Mouse (Mus musculus): ENCODE measurements at regions not wholly inside any gene's neighbourhood (a gene's known extent, or its start where the extent isn't known, plus 50 kb on each side); places are given as distances from the start of the nearest gene placed in this dataset.

DNA sequence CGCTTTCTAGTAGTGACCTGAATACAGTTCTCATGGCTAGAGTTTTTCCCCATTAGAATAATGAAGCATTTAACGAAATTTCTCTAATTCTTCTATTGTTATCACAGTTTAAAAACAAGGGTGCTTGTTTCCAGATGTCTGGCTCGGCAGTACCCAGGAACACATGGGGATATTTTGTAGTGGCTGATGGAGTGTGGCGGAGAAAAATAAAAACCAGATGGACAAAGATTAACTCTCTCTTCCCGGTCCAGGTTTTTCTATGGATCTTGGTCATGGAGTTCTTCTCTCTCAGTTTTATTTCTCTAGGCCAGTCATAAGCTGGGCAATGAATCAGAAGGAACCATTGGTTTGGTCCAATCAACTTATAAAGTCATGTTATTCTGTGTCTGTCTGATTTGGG lies 132.2 kb upstream of the Cep162 start:
- no peak overlapping the region for H3K9ac ChIP-seq (ENCODE audit: control insufficient read depth, low read depth, low read length, poor library complexity, severe bottlenecking)
- no peaks in the 10 kb centered on the region for H3K79me2 ChIP-seq (ENCODE audit: control insufficient read depth, insufficient read depth, low read length, poor library complexity)
- no peaks in the 10 kb centered on the region for H3K27me3 ChIP-seq (ENCODE audit: control insufficient read depth in 1 of 2, insufficient read depth in 2 of 2, low read length in 2 of 2)
- no peak overlapping the region for H3K27ac ChIP-seq (ENCODE audit: control insufficient read depth, low read depth, low read length)
- DNase-seq (ENCODE audit: low read depth, low spot score), result no peak
- no peak for TF ChIP-seq MYB (IDR thresholded peaks at IDR 0.05; ENCODE audit: low read depth, low read length)
- TF ChIP-seq RCOR1 (IDR thresholded peaks at IDR 0.05; ENCODE audit: low read depth, low read length), result no peak
- H3K9me3 ChIP-seq (replicated peaks; ENCODE audit: insufficient read depth, low read length), result no peaks in the 10 kb centered on the region
- H3K36me3 ChIP-seq (ENCODE audit: control insufficient read depth in 1 of 2, insufficient read depth in 2 of 2, low read length in 2 of 2), result no peaks in the 10 kb centered on the region
- peaks cover 0 to 3% of the 10 kb centered on the region in 2 experiments; a peak in 1 of 4 replicates for H3K4me1 ChIP-seq (ENCODE audit: control insufficient read depth in 1 of 2, insufficient read depth in 2 of 2, low read length in 2 of 2)
- no peak overlapping the region for H3K4me3 ChIP-seq (ENCODE audit: control insufficient read depth in 1 of 2, insufficient read depth in 1 of 2, low read depth in 2 of 2, low read length in 2 of 2)

DNA sequence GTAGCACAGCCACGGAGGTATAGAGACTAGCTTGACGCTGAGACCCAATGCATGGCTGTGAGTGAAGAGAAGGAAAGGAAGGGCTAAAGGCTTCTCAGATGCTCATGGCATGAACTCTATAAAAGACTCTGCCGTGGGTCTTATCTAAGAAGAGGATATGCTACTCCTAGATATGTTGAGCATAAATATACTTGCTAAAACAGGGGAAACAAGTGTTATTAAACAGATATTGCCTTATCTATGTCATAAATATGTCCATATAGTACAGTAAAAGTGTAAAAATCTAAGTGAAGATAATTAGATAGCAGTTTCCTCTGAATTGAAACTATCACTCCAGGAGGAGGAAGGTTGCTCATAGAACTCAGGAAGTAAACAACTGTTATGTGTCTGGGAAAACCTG lies 128.2 kb upstream of the Cep162 start:
- H3K36me3 ChIP-seq (ENCODE audit: control insufficient read depth in 1 of 2, insufficient read depth in 2 of 2, low read length in 2 of 2), result no peaks in the 10 kb centered on the region
- no peak overlapping the region for H3K9ac ChIP-seq (ENCODE audit: control insufficient read depth, low read depth, low read length, poor library complexity, severe bottlenecking)
- TF ChIP-seq MAFK (IDR thresholded peaks at IDR 0.05; ENCODE audit: borderline replicate concordance, low read depth, low read length), result no peak
- TF ChIP-seq CHD2 (IDR thresholded peaks at IDR 0.05; ENCODE audit: low read length), result no peak
- no peak for TF ChIP-seq BHLHE40 (IDR thresholded peaks at IDR 0.05; ENCODE audit: borderline replicate concordance, low read depth, low read length)
- TF ChIP-seq ZNF384 (IDR thresholded peaks at IDR 0.05; ENCODE audit: low read depth, low read length), result no peak
- TF ChIP-seq POLR2AphosphoS5 (IDR thresholded peaks at IDR 0.05; ENCODE audit: borderline replicate concordance, low read depth, low read length), result no peak
- TF ChIP-seq UBTF (IDR thresholded peaks at IDR 0.05; ENCODE audit: borderline replicate concordance, insufficient read depth, low read depth, low read length), result no peak
- no peak for DNase-seq (ENCODE audit: low read depth, low spot score)
- H3K4me3 ChIP-seq (ENCODE audit: control insufficient read depth in 1 of 2, insufficient read depth in 1 of 2, low read depth in 2 of 2, low read length in 2 of 2), result no peak overlapping the region
- no peaks in the 10 kb centered on the region for H3K79me2 ChIP-seq (ENCODE audit: control insufficient read depth, insufficient read depth, low read length, poor library complexity)
- H3K4me1 ChIP-seq (ENCODE audit: control insufficient read depth in 1 of 2, insufficient read depth in 2 of 2, low read length in 2 of 2), result peaks cover 0 to 3% of the 10 kb centered on the region in 2 experiments; a peak in 1 of 4 replicates
- H3K27ac ChIP-seq (ENCODE audit: control insufficient read depth, low read depth, low read length), result no peak overlapping the region
- H3K9me3 ChIP-seq (replicated peaks; ENCODE audit: insufficient read depth, low read length), result no peaks in the 10 kb centered on the region
- no peaks in the 10 kb centered on the region for H3K27me3 ChIP-seq (ENCODE audit: control insufficient read depth in 1 of 2, insufficient read depth in 2 of 2, low read length in 2 of 2)

DNA sequence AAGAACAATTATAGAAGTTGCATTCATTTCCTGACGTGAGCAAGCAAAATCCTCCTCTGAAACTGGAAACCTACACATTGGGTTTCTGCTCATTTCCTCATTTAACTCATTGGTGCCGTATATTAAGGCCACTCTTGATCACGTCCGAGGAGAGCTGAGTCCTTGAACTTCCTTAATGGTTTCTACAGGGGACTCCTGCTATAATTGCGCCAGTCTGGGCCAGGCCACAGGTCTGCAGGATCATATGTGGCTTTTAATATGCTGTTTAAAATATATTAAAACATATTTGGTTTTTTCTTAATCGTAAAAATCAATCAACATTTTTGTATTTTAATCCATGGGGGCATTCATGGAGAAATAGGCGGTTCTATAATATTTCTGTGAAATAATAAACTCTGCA lies 122.6 kb upstream of the Cep162 start:
- no peaks in the 10 kb centered on the region for H3K79me2 ChIP-seq (ENCODE audit: control insufficient read depth, insufficient read depth, low read length, poor library complexity)
- H3K4me1 ChIP-seq (ENCODE audit: control insufficient read depth in 1 of 2, insufficient read depth in 2 of 2, low read length in 2 of 2), result no peaks in the 10 kb centered on the region
- H3K4me3 ChIP-seq (ENCODE audit: control insufficient read depth in 1 of 2, insufficient read depth in 1 of 2, low read depth in 2 of 2, low read length in 2 of 2), result no peak overlapping the region
- H3K27me3 ChIP-seq (ENCODE audit: control insufficient read depth in 1 of 2, insufficient read depth in 2 of 2, low read length in 2 of 2), result no peaks in the 10 kb centered on the region
- no peaks in the 10 kb centered on the region for H3K9me3 ChIP-seq (replicated peaks; ENCODE audit: insufficient read depth, low read length)
- no peak overlapping the region for H3K27ac ChIP-seq (ENCODE audit: control insufficient read depth, low read depth, low read length)
- H3K36me3 ChIP-seq (ENCODE audit: control insufficient read depth in 1 of 2, insufficient read depth in 2 of 2, low read length in 2 of 2), result no peaks in the 10 kb centered on the region
- no peak for DNase-seq (ENCODE audit: low read depth, low spot score)
- no peak for TF ChIP-seq RAD21 (IDR thresholded peaks at IDR 0.05; ENCODE audit: low read depth, low read length)
- no peak overlapping the region for H3K9ac ChIP-seq (ENCODE audit: control insufficient read depth, low read depth, low read length, poor library complexity, severe bottlenecking)
